Mouse (Mus musculus): ENCODE results near the gene Ifne.

DNA sequence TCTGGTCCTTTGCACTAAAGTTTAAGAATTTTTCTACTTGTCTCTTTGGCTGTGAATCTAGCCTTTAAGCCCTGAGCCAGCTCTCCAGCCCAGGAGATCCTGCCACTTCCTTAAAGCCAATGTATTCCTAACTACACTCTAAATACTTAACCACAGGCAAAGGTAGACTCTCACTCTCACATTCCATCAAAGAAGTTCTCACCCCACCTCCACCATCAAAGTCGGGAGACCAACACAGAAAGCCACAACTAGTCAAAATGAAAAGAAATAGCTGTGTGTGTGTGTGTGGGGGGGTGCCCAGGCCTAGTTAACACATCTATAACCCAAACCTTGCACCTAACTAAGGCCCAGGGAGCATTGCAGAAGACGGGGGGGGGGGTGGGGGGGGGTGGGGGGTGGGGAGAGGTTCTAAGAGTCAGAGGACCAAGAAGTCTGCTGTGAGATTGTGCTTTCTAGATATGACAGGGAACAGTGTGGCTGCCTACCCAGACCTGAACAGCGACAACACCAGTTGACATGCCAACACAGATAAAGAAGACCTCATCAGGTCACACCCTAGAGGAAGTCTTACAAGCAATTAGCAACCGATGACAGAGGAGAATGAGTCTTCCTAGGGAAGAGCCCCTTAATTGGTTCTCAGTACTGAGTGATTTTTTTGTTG is 4.4 kb downstream of the Ifne start:
- TF ChIP-seq CTCF (IDR thresholded peaks at IDR 0.05; ENCODE audit: insufficient read depth, low read depth, low read length), result no peak
- TF ChIP-seq POLR2A (IDR thresholded peaks at IDR 0.05; ENCODE audit: insufficient read depth, low read depth, low read length), result no peak

All from olfactory bulb, adult 2 months (tissue).